Mouse (Mus musculus) kidney, embryonic 16.5 days (tissue): ENCODE data around the gene Acad12. TPM values are rescaled to one million over a fixed set of nuclear protein-coding genes. Genes with fewer than 3 reads are reported as not detected.

Source experiments
- ATAC-seq: fragments of 200-750 bp; cut with Nextera tagmentation; 2 replicates; pipeline ENCODE4 v1.8.0; 2017; ENCODE audit warnings: moderate TSS enrichment; ENCODE audit not compliant: low FRiP score, low TSS enrichment
- H3K27ac ChIP-seq: fragments of 300-500 bp; sonication (generic); 2 replicates; pipeline ENCODE4 v1.5.1; 2014; ENCODE audit warnings: low read length
- H3K27me3 ChIP-seq: fragments of 300-500 bp; sonication (generic); 2 replicates; pipeline ENCODE4 v1.6.1; 2014; ENCODE audit warnings: low read length, control low read depth, mixed read lengths; ENCODE audit not compliant: insufficient read depth
- H3K36me3 ChIP-seq: fragments of 300-500 bp; sonication (generic); 2 replicates; pipeline ENCODE4 v1.6.1; 2014; ENCODE audit warnings: low read length, control low read depth, mixed read lengths; ENCODE audit not compliant: insufficient read depth
- H3K4me1 ChIP-seq: fragments of 300-500 bp; sonication (generic); 2 replicates; pipeline ENCODE4 v1.6.1; 2014; ENCODE audit warnings: low read length, control low read depth, mixed read lengths; ENCODE audit not compliant: insufficient read depth
- H3K4me2 ChIP-seq: fragments of 300-500 bp; sonication (generic); replicated peaks from 2 replicates; pipeline ENCODE4 v1.6.1; 2014; ENCODE audit warnings: low read depth, low read length
- H3K4me3 ChIP-seq: fragments of 300-500 bp; sonication (generic); 2 replicates; pipeline ENCODE4 v1.5.1; 2014; ENCODE audit warnings: mild to moderate bottlenecking, low read length
- H3K9ac ChIP-seq: fragments of 300-500 bp; sonication (generic); replicated peaks from 2 replicates; pipeline ENCODE4 v1.6.1; 2014; ENCODE audit warnings: low read length
- H3K9me3 ChIP-seq: fragments of 300-500 bp; sonication (generic); 2 replicates; pipeline ENCODE4 v1.6.1; 2016; ENCODE audit warnings: low read length, control low read depth
- WGBS: fragments of 180-500 bp; shearing (Covaris S2); extraction: QIAGEN DNeasy Blood & Tissue Kit; methylation state at CpG from one replicate; pipeline ENCODE4 v1.1.7; 2014; 5-methylcytosine and 5-hydroxymethylcytosine counted together
- polyA plus RNA-seq: library from polyadenylated mRNA; unstranded; fragments of >200 nt; fragmentation: Nextera tagmentation; extraction: Ambion mirVana; gene quantifications from 2 replicates; pipeline ENCODE4 v1.2.1, GENCODE M21; 2015

Gene Acad12
- polyA plus RNA-seq, 1 experiment from 2014 or later = 3.5 TPM

DNA sequence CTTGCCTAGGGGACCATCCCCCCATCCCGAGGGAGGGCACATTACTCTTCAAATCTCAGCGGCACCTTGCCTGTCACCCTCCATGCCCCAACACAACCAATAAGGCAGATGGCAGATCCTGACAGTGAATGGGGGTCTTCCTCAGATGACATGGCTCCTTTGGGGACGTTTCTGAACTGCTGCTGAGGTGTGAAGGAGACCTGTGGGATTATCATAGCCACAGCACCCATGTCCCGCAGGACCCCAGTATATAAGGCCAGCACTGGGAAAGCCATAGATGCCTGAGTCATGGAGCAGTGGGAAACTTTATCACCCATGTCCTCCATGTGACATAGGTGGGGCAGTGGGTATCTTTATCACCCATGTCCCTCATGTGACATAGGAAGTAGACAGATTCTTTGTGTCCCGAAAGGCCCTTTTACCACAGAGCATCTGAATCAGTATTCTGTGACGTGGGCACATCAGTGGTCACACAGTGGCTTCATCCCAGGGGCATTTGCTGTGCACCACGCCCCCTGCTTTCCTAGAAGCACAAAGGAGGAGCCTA is 20.7 kb downstream of the Acad12 start:
- no peak overlapping the region for H3K27ac ChIP-seq

DNA sequence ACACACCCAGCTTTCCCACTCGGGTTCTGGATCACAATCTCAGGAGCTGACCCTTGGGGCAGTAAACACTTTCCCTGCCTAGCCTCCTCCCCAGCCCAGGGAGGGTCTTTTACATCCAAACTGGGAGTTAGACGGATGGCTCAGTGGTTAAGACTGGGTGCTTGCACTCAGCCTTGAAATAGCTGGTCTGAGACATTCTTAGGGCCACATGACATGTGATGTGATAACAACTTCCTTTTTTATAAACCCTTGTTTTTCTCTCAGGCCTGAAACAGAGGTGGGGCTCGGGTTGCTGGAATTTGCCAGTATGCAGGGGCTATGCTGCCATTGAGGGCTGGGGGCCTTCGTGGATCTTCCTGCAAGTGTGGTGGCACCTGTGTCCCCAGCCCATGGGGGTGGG is 21.4 kb downstream of the Acad12 start:
- Histone ChIP-seq H3K9me3 (no peaks in the 10 kb centered on the region), H3K9ac (no peak overlapping the region), H3K4me1 (peaks cover 19% of the 10 kb centered on the region), H3K36me3 (no peaks in the 10 kb centered on the region), H3K27me3 (no peaks in the 10 kb centered on the region), H3K27ac (no peak overlapping the region), H3K4me2 (no peak overlapping the region), H3K4me3 (no peak overlapping the region)
- ATAC-seq = no peak
- 67% methylated on average over 4 of the region's 4 CpGs for WGBS

More for the DNA sequence above, 20.7 kb downstream of the Acad12 start:
- no peaks in the 10 kb centered on the region for H3K9me3 ChIP-seq
- no peaks in the 10 kb centered on the region for H3K36me3 ChIP-seq
- ATAC-seq = no peak
- 80% methylated on average over 7 of the region's 7 CpGs for WGBS
- H3K4me1 ChIP-seq = peaks cover 14% of the 10 kb centered on the region; the same call in 1 of the 2 replicates
- no peaks in the 10 kb centered on the region for H3K27me3 ChIP-seq
- no peak overlapping the region for H3K9ac ChIP-seq
- H3K4me3 ChIP-seq = no peak overlapping the region
- H3K4me2 ChIP-seq = no peak overlapping the region

DNA sequence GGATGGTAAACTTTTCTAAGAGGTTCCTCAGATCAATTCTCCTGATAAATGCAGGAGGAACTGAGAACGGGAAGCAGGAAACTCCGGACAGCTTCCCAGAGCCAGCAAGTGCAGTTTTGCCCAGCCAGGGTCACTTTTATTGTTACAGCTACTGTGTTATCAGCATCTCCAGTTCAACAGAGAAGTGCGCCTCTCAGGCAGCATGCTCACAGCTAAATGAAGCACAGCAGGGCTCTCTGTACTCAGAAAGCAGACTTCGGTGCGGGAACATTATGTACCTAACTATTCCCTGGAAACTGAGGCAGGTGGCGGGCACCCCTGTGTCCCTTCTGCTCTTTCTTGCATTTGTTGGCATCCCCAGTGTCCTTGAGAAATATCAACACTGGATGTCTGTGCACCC is 22.5 kb downstream of the Acad12 start:
- no peaks in the 10 kb centered on the region for H3K9me3 ChIP-seq
- 67% methylated on average over 6 of the region's 6 CpGs for WGBS
- no peak overlapping the region for H3K4me3 ChIP-seq
- no peak overlapping the region for H3K9ac ChIP-seq
- H3K27me3 ChIP-seq = no peaks in the 10 kb centered on the region
- H3K4me1 ChIP-seq = peaks cover 26% of the 10 kb centered on the region
- H3K36me3 ChIP-seq = no peaks in the 10 kb centered on the region
- no peak overlapping the region for H3K4me2 ChIP-seq
- H3K27ac ChIP-seq = no peak overlapping the region
- no peak for ATAC-seq

DNA sequence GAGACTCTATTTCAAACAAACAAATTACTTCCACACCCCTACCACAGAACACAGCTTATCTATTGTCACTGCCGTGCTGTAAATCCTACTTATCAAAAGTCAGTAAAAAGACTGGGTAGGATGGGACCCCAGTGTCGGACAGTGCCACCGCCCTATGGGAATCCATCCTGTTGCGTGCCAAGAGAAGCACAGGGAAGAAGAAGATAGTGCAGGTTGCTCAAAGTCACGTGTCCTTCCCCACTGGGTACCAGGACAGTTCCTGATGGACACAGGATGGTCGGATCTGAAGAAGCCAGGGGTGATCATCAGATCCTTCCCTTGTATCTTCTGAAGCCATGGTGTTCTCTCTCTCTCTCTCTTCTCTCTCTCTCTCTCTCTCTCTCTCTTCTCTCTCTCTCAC is 23.0 kb downstream of the Acad12 start:
- H3K9ac ChIP-seq = no peak overlapping the region
- no peak overlapping the region for H3K27ac ChIP-seq
- no peak for ATAC-seq
- H3K27me3 ChIP-seq = no peaks in the 10 kb centered on the region
- 86% methylated on average over 6 of the region's 6 CpGs for WGBS
- no peaks in the 10 kb centered on the region for H3K9me3 ChIP-seq
- H3K4me1 ChIP-seq = peaks cover 27% of the 10 kb centered on the region
- no peaks in the 10 kb centered on the region for H3K36me3 ChIP-seq
- H3K4me3 ChIP-seq = no peak overlapping the region
- H3K4me2 ChIP-seq = no peak overlapping the region

DNA sequence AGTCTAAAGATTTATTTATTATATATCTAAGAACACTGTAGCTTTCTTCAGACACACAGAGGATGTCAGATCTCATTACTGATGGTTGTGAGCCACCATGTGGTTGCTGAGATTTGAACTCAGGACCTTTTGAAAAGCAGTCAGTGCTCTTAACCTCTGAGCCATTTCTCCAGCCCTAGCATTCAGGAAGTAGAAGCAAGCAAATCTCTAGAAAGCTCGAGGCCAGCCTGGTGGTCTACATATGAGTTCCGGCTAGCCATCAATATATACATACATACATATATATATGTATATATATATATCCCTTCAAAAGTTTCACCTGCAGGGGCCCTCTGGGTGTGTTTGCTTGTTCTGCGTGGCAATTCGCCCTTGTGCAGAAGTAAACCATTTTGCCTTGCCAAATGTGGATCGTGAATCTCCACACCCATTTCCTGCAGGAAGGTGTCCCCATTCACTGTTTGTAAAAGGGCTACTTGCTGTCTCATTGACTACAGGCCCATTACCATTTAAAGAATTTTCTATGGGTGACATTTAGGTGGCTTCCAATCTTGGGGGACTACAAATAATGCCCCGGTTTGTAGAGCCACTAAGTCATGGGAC is 23.9 kb downstream of the Acad12 start:
- peaks cover 27% of the 10 kb centered on the region for H3K4me1 ChIP-seq
- H3K9me3 ChIP-seq = no peaks in the 10 kb centered on the region
- no peak overlapping the region for H3K4me3 ChIP-seq
- no peak overlapping the region for H3K4me2 ChIP-seq
- no peak for ATAC-seq
- no peaks in the 10 kb centered on the region for H3K36me3 ChIP-seq
- no peak overlapping the region for H3K27ac ChIP-seq
- no peaks in the 10 kb centered on the region for H3K27me3 ChIP-seq
- WGBS = 80% methylated on average over 6 of the region's 6 CpGs
- H3K9ac ChIP-seq = no peak overlapping the region

DNA sequence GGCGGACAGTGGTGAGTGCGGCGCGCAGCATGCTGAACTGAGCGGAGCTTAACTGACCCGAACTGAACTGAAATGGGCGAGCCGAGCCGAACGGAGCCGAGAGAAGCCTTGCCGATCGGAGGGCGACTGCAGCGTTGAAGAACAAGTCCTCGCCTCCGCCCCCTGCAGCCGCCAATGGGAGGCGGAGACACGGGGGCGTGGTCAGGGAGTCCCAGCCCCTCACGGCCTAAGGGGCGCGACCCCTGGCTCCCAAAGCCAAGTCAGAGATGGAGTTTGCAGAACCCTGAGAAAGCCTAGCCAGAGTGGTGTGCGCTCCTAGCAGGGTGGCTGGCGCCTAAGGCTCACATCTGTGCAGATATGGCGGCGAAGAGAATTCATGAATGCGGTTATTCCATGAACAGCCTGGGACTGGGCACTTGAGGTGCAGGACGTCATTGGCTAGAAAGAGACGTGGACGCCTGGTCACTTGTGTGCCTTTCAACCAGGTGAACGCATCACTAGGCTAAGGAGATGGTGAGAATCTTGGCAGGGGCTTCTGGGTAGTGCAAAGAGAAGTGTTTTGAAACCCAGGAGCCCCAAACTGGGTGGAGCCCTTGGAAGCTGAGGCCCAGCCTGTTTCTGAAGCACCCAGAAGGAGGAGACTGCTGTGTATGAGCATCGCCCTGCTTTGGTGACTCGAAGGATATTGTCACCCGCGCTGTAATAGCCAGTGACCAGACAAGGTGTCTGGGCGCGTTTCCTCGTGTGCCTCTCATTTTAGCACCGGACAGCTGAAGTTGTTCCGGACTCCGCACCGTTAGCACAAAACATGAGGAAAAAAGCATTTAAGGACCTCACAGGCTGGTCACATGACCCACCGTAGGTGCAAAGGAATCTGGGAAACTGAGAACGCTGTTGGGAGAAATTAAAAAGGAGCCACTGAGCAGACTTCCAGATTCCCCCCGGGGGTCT is 25.0 kb downstream of the Acad12 start, which contains the start of gene Aldh2:
Gene Aldh2 (minus strand): TSS at position 374 of the 951 bp plus-strand sequence.
- Histone ChIP-seq H3K36me3 (no peaks in the 10 kb centered on the region), H3K27ac (peak within 1 kb of the TSS; percentile 87), H3K4me2 (peak within 1 kb of the TSS; percentile 95), H3K4me1 (peaks cover 27% of the 10 kb centered on the region), H3K27me3 (no peaks in the 10 kb centered on the region), H3K9me3 (no peaks in the 10 kb centered on the region), H3K4me3 (peak within 1 kb of the TSS; percentile 76), H3K9ac (peak within 1 kb of the TSS; percentile 85)
- ATAC-seq = peak; percentile 90
- 2% methylated on average over 47 of the region's 47 CpGs for WGBS

DNA sequence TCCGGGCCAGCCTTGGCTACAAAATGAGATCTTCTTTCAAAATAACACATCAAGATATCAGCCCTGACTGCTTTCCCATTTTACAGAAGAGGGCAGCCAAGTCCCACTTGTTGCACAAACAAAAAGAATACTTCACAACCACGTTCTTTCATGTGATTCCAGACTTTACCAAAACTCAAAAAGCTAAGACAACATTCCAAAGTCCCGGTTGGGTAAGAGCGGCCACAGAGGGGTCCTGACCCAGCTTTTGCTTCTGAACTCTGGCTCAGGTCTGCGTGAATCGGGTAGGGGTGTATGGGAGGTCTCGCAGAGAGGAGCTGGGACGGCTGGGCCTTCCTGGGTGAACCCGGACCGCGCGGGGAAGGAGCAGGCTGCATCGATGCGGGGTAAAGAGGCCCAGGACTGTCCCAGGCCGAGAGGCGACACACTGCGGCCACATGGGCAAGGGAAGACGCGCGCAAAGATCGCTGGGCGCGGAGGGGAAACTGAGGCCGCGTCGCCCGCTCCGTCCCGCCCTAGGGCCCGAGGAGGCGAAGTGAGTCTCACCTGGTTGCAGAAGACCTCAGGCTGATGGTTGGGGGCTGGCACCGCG is 25.8 kb downstream of the Acad12 start:
- Histone ChIP-seq H3K27ac (peak overlapping the region; percentile 87), H3K4me1 (peaks cover 27% of the 10 kb centered on the region), H3K36me3 (no peaks in the 10 kb centered on the region), H3K4me2 (peak overlapping the region; percentile 95), H3K9me3 (no peaks in the 10 kb centered on the region), H3K4me3 (peak overlapping the region; percentile 76), H3K27me3 (no peaks in the 10 kb centered on the region), H3K9ac (peak overlapping the region; percentile 85)
- 3% methylated on average over 33 of the region's 33 CpGs for WGBS
- peak; percentile 72 for ATAC-seq

DNA sequence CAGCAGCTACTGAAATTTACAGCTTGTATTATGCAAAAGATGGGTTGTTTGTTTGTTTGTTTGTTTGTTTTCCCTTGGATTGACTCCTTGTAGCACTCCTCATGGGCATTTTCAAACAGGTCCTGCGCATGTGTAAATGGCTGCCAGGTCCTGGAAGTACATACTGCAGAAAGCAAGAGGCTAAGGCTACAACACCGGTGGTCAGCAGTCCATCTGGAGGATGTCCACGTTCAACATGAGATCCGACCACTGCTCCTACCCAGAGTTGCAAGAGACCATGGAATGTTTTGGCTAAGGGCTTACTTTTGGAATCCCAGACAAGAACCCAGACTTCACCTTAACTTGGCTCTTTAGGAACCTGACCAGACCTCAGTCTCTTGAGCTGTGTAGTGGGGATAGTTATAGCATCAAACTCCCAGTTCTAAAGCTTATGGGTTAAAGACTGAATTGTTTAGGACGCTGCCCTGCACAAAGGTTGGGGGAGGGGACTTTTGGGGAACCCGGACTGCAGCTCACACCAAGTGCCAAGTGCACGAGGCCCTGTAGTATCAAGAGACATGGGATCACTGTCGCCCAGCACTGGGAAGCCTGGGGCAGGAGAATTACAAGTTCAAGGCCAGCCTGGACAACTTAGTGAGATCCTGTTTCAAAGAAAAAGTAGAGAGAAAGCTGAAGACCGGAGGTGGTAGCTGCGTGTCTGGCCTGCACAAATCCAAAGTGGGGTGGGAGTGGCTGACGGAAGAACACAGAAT is 26.5 kb downstream of the Acad12 start:
- H3K9me3 ChIP-seq = no peaks in the 10 kb centered on the region
- WGBS = 47% methylated on average over 11 of the region's 11 CpGs
- no peaks in the 10 kb centered on the region for H3K36me3 ChIP-seq
- H3K27me3 ChIP-seq = no peaks in the 10 kb centered on the region
- H3K27ac ChIP-seq = no peak overlapping the region
- peak overlapping the region; percentile 76 for H3K4me3 ChIP-seq
- H3K4me1 ChIP-seq = peaks cover 27% of the 10 kb centered on the region
- peak overlapping the region; percentile 95 for H3K4me2 ChIP-seq
- H3K9ac ChIP-seq = peak overlapping the region; percentile 85
- ATAC-seq = no peak

DNA sequence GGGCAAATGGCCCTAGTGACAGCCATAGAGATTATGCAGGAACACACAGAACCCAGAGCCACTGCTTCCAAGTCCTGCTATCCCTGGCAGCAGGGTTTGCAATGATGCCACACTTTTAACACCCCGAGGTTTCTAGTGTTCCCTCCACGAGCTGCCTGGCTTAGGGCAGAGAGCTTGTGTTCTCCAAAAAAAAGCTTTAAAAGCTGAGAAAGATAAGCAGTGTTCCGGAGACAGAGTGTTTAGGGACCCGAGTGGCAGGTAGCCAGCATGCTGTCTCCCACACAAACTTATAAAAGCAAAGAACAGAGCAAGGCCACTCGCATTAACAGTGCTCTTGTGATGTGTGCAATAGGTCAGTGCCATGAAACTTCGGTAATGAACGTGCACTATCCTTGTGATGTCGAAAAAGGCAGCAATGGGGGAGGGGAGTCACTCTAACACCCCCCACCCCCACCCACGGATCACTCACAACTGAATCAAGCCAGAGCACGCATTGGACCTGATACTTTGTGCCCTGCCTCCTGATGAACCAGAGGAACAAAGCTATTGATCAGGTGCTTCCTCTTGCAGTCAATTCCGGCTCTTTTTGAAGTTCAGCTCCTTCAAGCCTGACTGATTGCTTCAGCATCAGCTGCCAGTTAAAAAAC is 27.2 kb downstream of the Acad12 start:
- Histone ChIP-seq H3K9me3 (no peaks in the 10 kb centered on the region), H3K9ac (no peak overlapping the region), H3K36me3 (no peaks in the 10 kb centered on the region), H3K27ac (no peak overlapping the region), H3K4me1 (peaks cover 27% of the 10 kb centered on the region), H3K27me3 (no peaks in the 10 kb centered on the region), H3K4me3 (no peak overlapping the region), H3K4me2 (peak overlapping the region; percentile 95)
- ATAC-seq = no peak
- WGBS = 43% methylated on average over 11 of the region's 11 CpGs
